Mouse (Mus musculus): Measurements from ENCODE around the gene Pfkfb2.

Pfkfb2 gene

GRCm38 (mm10) chr1:130737916-130738315 is 8.9 kb upstream of the Pfkfb2 start:
- DNase-seq (ENCODE audit: low spot score) = no peak

- DNase-seq (ENCODE audit: low spot score) = no peak
These were observed 8.4 kb upstream of the Pfkfb2 start for GRCm38 (mm10) chr1:130737411-130737881.

GRCm38 (mm10) chr1:130734852-130735251 is 5.8 kb upstream of the Pfkfb2 start:
- DNase-seq (ENCODE audit: low spot score) = no peak

GRCm38 (mm10) chr1:130734452-130734851 is 5.4 kb upstream of the Pfkfb2 start:
- no peak for DNase-seq (ENCODE audit: low spot score)

- DNase-seq (ENCODE audit: low spot score) = no peak
These were observed 4.6 kb upstream of the Pfkfb2 start for GRCm38 (mm10) chr1:130733671-130734070.

GRCm38 (mm10) chr1:130732706-130733658 is 3.9 kb upstream of the Pfkfb2 start:
- no peak for DNase-seq (ENCODE audit: low spot score)

GRCm38 (mm10) chr1:130731741-130732337 is 2.8 kb upstream of the Pfkfb2 start, which contains the start of gene AA986860:
AA986860 (plus strand) TSS chr1:130731976.
- DNase-seq (ENCODE audit: low spot score) = no peak

- DNase-seq (ENCODE audit: low spot score) = no peak
These were observed 345 bp downstream of the Pfkfb2 start for GRCm38 (mm10) chr1:130728708-130729107.

GRCm38 (mm10) chr1:130728070-130728469 is 983 bp downstream of the Pfkfb2 start:
- DNase-seq (ENCODE audit: low spot score) = no peak

GRCm38 (mm10) chr1:130726396-130726795 is 2.7 kb downstream of the Pfkfb2 start:
- no peak for DNase-seq (ENCODE audit: low spot score)

GRCm38 (mm10) chr1:130724206-130724605 is 4.8 kb downstream of the Pfkfb2 start:
- no peak for DNase-seq (ENCODE audit: low spot score)

- peak; percentile 73 for DNase-seq (ENCODE audit: low spot score)
These were observed 11.7 kb downstream of the Pfkfb2 start, which contains the start of gene Yod1 for GRCm38 (mm10) chr1:130717291-130717871. Yod1 (plus strand) TSS chr1:130717327.

GRCm38 (mm10) chr1:130716513-130717290 is 12.4 kb downstream of the Pfkfb2 start:
- DNase-seq (ENCODE audit: low spot score) = peak; percentile 27

GRCm38 (mm10) chr1:130716218-130716512 is 12.9 kb downstream of the Pfkfb2 start:
- DNase-seq (ENCODE audit: low spot score) = no peak

- DNase-seq (ENCODE audit: low spot score) = peak; percentile 94
These were observed 13.4 kb downstream of the Pfkfb2 start, which contains the start of gene Gm29427 for GRCm38 (mm10) chr1:130715561-130716217. Gm29427 (minus strand) TSS chr1:130715799.

- no peak for DNase-seq (ENCODE audit: low spot score)
These were observed 15.0 kb downstream of the Pfkfb2 start for GRCm38 (mm10) chr1:130714046-130714445.

GRCm38 (mm10) chr1:130710283-130711080 is 18.6 kb downstream of the Pfkfb2 start:
- no peak for DNase-seq (ENCODE audit: low spot score)

GRCm38 (mm10) chr1:130703613-130704012 is 25.4 kb downstream of the Pfkfb2 start:
- no peak for DNase-seq (ENCODE audit: low spot score)

- no peak for DNase-seq (ENCODE audit: low spot score)
These were observed 27.1 kb downstream of the Pfkfb2 start for GRCm38 (mm10) chr1:130701976-130702375.

- DNase-seq (ENCODE audit: low spot score) = no peak
These were observed 29.0 kb downstream of the Pfkfb2 start for GRCm38 (mm10) chr1:130699937-130700633.

Data from left cerebral cortex, adult 11 months (tissue).